Mouse (Mus musculus): ENCODE data around the gene Gpx5.

The Gpx5 gene

DNA sequence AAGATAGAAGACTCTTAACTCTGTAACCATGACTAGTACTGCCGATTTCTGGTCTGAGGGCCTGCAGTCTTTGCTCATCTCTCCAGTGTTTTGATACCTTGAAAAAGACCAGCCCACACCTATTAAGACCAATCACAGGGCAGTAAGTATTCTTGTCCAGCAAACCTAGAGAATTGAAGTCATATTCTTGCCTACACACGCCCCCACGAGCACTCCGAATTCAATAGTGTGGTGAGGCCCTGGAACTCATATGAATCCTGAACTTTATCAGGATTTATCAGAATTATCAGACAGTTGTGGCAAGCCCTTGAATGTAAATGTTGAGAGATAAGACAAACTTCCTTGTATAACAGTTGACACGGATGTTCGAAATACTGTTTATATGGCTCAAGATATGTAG lies at the start of gene Gpx5:
Gene Gpx5, minus strand, starts transcription at position 101 of the 400 bp plus-strand sequence.
- no peak for DNase-seq

DNA sequence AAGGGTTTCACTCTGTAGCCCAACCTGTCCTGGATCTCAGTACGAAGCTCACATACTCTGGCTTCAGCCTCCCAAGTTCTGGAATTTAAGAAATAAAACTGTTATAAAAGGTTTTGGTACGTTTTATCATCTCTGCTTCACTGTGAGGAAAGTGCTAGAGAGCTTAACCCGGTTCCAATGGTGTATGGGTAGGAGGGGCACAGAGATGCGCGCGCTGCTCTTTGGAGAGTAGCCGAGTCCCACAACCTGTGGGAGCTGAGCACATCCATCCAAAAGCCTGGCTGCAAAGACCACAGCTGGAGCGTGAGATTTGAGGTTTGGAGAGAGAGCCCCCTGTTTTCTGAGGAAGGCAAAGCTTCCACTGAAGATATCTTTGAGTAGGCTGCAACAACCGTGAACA lies 34.9 kb upstream of the Gpx5 start:
- DNase-seq, result peak; percentile 45

DNA sequence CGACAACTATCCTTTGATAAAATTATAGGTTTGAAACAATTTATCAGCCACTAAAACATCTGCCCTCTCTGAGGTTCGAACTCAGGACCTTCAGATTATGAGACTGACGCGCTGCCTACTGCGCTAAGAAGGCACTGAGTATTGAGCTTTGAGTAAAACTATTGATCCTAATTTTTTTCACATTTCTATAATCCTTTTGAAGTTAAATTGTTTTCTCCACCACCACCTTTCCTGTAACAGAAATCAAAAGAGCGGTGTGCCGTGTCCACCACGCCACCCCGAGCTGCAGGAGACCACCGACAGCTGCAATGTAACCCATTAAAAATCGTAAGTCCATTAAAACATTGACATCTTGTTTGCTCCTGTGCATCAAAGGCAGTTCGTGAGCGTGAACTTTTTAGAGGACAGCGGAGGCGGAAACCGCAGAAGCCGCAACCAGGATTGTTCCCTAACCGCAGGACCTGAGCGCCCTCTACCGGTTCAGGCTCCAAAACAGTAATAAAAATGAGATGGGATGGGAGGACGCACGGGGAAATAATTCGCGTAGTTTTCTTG lies 34.2 kb upstream of the Gpx5 start:
- peak; percentile 89 for DNase-seq

DNA sequence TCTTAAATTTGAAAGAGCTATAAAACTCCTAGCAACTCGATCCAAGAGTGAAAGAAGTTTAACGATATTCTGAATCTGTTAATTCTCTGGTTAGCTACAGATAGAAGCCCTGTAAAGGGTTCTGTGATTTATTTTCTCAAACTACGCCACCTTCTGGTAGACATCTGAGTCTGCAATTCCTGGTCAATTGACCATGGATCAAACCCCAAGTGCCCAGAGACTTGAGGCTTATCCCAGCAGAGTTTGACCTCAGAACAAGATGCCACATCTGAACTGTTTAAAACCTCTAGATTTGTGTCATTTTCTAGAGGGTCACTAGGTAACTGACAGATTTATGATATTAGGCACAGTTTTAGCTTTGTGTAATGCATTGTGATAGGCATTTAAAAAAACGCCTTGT lies 33.7 kb upstream of the Gpx5 start:
- DNase-seq, result peak; percentile 72

DNA sequence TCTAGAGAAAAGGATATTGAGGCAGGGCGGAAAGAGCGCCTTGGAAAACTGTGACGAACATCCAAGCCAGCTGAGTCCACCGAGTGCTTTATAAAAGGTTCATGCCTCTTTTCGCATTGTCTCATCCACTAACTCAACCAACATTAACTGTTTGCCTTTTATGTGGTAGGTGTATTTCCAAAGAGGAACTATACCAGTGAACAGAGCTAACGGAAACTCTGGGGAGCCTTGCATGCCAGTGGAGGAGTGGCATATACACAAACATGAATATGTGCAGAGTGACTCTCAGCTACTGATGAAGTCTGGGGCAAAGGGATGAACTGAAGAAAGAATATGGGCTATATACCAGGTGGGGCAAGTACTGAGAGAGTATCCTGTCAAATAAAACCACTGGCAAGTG lies 30.9 kb upstream of the Gpx5 start:
- DNase-seq, result no peak

DNA sequence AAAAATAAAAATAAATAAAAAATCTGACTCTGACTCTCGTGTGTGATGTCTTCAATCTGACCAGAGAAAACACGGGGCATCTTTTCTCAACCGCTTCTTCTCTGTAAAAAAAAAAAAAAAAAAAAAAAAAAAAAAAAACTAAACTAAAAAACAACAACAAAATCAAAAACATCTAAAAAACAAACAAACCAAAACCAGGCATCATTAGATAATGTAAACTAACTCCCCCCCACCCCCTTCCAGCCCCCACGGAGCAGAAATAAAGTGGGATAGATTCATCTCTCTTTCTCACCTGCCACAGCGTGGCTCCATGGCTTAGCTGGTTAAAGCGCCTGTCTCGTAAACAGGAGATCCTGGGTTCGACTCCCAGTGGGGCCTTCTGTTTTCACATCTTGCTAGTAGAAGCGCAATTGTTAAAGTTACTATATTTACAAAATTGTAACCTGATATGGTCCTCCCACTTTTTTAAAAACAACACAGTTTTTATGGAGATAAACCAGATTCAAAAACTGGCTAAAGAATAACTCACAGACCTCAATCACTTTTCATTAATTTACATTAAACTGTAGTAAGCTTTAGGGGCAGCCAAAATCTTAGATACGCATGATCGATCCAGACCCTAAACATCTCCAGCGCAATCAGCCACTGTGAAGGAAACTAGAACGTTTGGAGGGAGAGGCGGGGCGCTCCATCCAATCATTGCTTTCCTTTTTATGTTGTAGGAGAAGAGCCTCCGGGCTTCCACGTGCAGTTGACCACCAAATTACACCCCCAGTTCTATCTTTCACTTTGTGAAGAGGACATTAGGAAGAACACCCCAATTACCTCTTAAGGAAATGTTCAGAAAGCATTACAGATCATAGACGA lies 30.2 kb upstream of the Gpx5 start:
- DNase-seq, result peak; percentile 61

DNA sequence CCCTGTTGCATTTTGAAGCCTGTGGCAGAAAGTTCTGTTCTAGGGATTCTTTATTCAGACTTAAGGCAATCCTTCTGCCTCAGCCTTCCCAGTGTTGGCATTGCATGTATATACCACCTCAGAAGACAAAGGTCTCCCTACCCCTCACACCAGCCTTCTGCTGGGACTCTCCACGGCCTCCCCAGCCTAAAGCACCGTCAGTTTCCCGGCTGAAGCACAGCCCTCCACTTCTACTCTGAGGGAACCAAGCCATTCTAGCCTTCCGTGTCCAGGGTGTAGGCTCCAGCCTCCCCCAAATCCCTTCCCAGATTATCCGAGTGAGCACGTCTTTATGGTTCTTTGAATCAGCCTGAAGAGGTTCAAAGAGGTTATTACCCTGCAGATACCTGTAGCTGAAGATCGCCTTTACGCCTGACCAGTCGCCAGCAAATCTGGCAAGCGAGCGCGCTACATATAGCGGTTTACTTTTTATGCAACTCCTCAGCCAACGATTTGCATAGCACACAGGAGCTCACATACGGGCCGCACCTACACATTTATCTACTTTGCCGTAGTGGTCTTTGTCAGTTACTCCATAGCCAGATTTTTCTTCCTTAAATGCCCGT lies 29.5 kb upstream of the Gpx5 start:
- peak; percentile 25 for DNase-seq

DNA sequence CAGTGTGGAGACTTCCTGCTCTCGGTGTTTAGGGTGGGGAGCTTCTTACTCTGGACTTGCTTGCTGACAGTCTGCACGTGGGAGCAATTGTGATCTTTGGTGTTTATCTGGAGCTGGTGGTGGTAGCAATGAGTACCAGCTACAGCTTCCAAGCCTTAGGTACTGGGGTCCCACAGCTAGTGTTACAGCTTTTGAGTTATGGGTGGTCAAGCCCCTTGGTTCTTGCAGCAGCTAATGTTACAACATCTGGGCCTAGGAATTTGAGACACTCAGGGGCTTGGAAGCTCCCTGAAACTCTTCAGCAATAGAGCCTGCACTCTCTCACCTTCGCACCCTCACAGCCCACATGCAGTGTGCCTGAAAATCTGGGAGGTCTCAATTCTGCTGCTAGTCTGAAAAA lies 27.7 kb upstream of the Gpx5 start:
- DNase-seq, result no peak

DNA sequence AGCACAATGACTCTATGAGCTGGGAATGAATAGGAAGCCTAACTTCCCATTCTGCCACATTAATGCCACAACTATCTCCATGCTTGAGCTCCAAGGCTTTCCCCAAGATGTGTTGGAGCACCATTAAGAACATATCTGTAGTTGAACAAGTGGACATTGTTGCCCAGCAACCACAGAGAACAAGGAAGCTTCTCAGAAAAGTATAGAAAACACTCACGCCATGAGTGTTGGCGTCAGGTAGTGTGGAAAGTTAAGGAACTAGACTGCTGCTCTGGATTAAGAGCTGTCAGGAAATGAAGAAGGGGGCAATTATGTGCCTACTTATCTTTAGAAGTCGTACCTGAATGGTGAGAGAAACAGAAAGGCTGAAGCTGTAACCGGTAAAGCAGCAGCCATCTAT lies 21.4 kb upstream of the Gpx5 start:
- DNase-seq, result no peak

DNA sequence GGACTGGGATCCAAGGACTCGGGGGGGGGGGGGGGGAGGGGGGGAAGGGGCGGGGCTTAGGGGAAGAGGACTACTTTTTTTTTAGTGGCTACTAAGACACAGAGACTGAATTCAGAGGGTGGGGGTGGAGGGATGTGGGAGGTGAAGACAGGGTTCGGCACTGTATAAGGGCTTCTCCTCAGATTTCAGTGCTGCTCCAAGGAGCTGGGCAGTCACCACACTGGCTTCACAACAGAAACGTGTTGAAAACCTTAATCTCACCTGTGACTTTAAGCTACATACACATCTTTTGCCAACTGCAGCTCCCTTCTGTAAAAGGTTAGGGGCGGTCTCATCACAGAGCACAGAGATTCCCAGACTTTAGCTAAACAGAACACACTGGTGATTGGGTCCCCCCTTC lies 20.3 kb upstream of the Gpx5 start:
- no peak for DNase-seq

DNA sequence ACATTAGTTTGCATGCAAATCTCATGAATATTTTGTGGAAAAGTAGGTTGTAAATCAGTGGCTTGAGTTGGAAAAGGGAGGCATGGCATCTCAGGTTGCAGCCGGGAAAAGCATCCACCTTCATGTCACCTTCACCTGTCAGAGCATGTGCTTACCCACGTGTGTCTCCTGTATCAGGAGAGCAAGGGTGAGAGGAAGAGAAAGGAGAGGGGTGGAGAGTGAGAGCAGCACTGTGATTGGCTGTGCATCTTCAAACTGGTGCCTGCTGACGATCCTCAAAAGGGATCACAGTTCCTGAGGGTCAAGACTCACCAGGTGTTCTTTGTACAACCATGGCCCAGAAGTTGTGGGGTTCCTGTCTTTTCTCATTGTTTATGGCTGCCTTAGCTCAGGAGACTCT lies 19.4 kb upstream of the Gpx5 start, which contains the start of gene Gpx6:
Gene Gpx6, plus strand, starts transcription at position 200 of the 400 bp plus-strand sequence.
- no peak for DNase-seq

DNA sequence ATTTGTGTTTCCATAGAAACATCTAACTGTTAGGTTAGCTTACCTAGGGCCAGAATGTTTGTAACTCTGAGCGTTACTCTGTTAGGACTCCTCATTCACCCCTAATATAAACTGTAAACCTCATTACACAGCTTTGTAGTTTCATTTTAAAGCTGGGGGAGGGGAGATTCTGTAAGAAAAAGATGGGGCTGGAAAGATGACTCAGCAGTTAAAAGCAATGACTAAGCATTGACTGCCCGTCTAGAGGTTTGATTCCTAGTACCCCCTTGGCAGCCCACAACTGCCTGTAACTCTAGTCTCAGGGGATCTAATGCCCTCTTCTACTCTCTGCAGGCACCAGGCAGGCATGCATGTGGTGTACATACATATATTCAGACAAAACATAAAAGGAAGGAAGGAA lies 17.3 kb upstream of the Gpx5 start:
- DNase-seq, result no peak

DNA sequence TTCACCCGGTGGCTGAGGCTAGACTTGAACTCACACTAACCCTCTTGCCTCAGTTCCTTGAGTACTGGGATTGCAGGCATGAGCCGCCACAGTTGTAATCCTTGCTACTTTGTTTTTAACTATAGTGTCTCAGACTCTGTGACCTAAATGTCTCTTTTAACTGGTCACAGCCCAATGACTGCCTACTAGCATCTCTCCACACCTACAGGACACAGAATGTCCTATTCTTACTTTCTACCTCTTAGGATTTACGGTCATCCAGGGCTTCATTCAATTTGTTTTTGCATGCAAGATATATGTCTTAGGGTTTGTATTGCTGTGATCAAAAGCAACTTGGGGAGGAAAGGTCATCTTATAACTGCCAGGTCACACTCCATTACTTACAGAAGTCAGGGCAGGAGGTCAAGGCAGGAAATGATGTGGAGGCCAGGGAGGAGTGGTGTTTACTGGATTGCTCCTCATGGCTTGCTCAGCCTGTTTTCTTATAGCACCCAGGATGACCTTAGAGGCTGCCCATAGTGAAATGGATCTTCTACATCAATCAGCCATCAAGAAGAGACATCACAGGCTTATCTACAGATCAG lies 12.0 kb upstream of the Gpx5 start:
- no peak for DNase-seq

DNA sequence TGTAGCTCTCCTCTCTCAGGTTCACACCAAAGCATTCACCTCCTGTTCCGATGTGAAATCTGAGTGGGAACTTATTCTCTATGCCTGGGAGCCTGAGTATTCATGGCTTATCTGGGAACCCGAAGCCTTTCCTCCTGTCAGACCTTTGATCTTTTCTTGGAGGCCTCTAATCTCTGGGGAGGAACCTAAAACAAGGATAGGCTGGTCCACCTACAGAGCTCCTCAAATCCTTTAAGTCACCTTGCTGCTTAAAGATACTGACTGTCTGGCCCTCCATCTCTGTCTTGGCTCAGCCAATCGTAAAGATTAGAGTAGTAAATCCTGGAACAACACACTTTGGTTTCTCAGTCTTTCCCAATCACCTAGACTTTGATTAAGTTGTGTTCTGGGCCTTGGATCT lies 6.0 kb upstream of the Gpx5 start:
- DNase-seq, result no peak

DNA sequence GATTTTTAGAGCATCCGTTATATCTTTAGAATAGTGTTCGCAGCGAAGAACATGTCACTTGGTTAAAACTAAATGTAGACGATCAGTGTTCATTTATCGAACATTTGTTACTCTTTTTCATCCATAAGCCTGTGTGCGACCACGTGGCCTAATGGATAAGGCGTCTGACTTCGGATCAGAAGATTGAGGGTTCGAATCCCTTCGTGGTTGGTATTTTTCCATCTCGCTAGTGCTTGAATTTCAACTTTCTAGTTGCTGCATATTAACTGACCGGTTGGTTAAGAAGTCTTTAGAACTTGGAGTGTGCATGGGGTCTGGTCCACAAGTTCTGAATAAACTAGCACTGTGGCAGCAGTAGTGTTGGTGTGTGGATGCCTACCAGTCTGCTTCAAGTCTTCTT lies 13.0 kb downstream of the Gpx5 start:
- peak; percentile 92 for DNase-seq

DNA sequence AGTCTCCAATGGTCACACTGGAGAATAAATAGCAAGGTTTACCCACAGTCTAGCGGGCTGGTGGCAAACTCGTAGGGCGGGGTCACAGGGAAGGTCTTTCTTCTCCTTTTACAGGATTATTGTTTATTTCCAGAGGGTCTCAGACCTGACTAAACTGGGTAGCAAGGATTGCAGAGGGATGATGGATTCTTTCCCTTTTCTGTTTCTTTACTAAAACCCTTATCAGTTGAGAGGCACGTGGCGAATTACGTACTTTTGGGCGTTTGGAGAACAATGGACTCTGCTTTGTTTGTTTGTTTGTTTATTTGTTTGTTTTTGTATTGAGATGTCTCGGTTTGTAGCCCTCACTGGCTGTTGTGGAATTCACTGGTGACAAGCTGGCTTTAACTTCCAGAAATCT lies 13.5 kb downstream of the Gpx5 start:
- no peak for DNase-seq

DNA sequence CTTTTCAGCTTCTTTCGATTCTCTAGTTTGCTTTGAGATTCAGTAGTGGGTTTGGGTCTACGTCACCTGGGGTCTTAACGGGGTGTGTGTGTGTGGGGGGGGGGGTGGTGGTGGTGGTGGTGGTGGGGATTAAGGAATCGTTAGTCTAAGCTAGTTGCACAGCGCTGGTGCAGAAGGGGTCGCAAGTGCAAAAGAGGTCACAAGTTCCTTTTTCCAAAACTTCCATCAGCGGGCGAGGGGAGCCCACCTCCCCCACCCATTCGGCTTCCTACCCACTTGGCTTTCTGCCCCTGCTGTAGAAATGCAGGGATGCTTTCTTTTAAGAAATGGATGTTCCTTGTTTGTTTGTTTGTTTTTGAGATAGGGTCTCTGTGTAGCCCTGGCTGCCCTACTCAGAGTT lies 16.0 kb downstream of the Gpx5 start:
- DNase-seq, result peak; percentile 44

DNA sequence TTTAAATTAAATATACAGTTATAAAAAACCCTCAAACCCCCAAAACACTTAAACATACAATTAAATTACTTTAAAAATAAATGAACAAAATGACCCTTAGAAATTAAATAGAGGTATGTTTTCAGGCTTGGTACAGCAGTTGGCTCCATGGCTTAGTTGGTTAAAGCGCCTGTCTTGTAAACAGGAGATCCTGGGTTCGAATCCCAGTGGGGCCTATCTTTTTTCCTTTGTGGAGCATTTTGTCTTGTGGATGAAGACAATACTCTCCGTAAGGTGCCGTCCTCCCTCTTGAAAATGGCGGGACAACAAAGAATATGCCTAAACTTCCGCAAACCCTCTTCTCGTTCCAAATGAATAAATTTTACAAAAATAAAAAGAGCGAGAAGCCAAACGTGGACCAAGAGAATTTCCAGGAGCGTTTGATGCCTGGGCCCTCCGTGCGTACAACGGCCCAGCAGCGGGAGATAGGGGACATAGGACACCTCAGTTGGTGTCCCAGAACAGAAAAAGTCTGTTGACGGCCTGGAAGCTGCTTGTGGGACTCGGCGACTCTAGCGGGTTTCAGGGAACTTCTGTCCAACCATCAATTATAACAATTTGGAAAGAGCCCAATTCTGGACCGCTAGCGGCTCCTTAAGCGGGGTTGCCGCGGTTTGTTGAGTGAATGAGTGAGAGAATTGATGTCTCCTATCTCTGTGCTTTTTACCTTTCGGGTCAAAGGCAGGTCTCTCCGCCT lies 16.5 kb downstream of the Gpx5 start:
- peak; percentile 93 for DNase-seq

DNA sequence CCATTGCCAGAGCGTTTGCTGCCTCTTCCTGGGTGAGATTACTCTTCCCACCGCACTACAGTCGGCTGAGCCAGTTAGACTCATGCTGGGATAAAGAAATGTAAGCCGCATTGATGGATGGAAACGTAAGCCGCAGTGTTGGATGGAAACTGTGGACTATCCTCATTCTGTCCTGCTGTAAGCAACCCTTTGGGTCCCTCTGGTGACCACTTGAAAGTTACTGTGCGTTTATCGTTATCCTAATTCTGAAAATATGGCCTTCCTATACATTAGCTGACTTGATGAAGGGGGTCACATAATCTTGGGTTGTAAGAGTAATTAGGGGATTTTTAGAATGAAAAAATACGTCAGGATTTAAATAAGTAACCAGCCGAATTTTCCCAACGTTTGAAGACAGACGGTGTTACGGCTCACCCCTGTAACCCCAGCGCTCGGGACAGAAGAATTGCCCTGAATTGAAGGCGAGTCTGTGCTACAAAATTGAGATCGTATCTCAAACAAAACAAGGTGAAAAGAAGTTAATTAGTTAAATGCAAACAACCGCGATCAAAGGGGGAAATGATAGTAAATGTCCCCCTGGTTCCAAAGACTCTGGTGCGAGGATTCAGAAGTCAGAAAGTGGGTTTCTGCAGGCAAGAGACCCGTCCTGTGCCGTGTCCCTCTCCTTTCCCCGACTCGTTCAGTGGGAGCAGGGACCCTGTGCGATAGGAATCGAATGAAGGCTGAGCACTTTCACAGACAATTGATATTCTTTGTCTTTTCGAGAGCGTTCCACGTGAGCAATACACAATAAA lies 17.3 kb downstream of the Gpx5 start:
- peak; percentile 85 for DNase-seq

DNA sequence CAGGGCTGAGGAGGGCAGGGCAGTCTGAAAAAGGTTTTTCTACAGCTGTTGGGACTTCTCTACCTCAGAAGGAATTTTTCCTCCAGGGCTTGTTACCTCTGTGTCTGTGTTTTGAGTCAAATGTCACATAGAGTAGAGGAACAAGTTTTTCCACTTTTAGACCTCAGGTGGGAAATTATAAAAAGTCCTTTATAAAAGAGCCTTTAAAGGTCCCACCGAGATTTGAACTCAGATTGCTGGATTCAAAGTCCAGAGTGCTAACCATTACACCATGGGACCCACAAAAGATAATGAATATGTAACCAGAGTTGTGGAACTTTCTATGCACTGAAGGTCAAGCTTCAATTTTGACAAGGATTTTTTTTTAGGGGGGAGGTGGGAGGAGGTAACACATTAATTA lies 24.3 kb downstream of the Gpx5 start:
- DNase-seq, result peak; percentile 23

DNA sequence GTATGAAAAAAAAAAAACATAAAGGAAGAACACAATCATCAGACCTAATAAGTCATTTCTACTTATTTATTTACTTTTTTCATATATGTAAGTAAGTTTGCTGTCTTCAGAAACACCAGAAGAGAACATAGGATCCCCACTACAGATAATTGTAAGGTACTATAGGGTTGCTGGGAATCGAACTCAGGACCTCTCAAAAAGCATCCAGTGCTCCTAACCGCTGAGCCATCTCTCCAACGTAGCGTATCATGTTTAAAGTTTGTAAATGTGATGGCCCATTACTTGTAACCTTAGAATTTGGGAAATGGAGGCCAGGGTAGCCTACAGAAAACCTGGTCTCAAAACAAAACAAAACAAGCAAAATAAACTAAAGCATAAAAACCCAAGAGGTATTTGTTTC lies 25.0 kb downstream of the Gpx5 start:
- no peak for DNase-seq

DNA sequence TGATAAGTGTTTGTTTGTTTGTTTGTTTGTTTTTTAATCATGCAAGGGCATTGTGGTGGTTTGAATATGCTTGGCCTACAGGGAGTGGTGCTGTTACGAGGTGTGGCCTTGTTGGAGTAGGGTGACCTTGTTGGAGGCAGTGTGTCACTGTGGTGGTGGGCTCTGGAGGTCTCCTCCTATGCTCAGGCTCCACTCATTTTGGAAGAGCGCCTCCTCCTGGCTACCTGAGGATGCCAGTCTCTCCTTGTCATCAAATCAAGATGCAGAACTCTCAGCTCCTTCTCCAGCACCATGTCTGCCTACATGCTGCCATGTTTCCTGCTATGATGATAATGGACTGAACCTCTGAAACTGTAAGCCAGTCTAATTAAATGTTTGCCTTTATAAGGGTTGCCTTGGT lies 26.8 kb downstream of the Gpx5 start:
- no peak for DNase-seq
